Mouse (Mus musculus) MEL (cell line): ENCODE data around the gene Cep131.

Experiments
- JUND ChIP-seq: IDR thresholded peaks from 2 replicates; pipeline ENCODE4 v1.6.1; 2011; ENCODE audit warnings: low read depth, mild to moderate bottlenecking, improper control_type of control experiment, low read length
- RCOR1 ChIP-seq: IDR thresholded peaks from 2 replicates; pipeline ENCODE4 v1.6.1; 2012; ENCODE audit warnings: low read depth, mild to moderate bottlenecking, inconsistent platforms, low read length, improper control_type of control experiment

GRCm38 (mm10) chr11:120092817-120093591, 6.4 kb upstream of the Cep131 start:
- no peak for TF ChIP-seq RCOR1
- TF ChIP-seq JUND, result no peak
